Mouse (Mus musculus): Measurements from ENCODE around the gene Xlr4b. TPM values are rescaled to one million over a fixed set of nuclear protein-coding genes. Genes with fewer than 3 reads are reported as not detected.
"Not testable (repeated sequence)": the region's sequence is repeated elsewhere in the genome, so short reads cannot be mapped to it uniquely, and the experiment has no call there.

Gene Xlr4b
- total RNA-seq (2015) (16.7 and 22.3 TPM in 2 replicates), total RNA-seq (2017) (15.1 and 18.7 TPM in 2 replicates)

- peak; percentile 34; the same call in 1 of the 2 replicates for ATAC-seq (replicated peaks; ENCODE audit: poor library complexity)
Measured at GRCm38 (mm10) chrX:73213819-73214564, at the start of gene Xlr4b. Gene Xlr4b, plus strand, starts transcription at chrX:73214333.

DNA sequence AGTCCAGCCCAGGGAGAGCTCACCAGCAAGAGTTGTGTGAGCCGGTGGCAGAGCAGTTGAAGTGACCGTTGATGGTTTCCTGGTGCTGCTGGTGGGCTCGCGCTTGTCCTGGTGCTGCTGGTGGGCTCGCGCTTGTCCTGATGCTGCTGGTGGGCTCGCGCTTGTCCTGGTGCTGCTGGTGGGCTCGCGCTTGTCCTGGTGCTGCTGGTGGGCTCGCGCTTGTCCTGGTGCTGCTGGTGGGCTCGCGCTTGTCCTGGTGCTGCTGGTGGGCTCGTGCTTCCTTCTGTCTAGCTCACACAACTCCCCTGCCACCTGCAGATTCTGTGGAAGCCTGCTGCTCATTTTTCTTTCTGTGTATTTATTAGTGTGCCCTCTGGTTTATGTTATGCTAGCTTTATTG, 37.2 kb upstream of the Xlr4b start, which contains the start of gene Spin2d:
TSS of gene Spin2d (minus strand) at position 101 of the 400 bp plus-strand sequence.
- ATAC-seq (replicated peaks; ENCODE audit: poor library complexity) = not testable (repeated sequence)

GRCm38 (mm10) chrX:73191934-73192333, 22.2 kb upstream of the Xlr4b start, which contains the start of gene Xlr3b:
Gene Xlr3b, plus strand, starts transcription at chrX:73192207.
- peak; percentile 69 for ATAC-seq (replicated peaks; ENCODE audit: poor library complexity)

DNA sequence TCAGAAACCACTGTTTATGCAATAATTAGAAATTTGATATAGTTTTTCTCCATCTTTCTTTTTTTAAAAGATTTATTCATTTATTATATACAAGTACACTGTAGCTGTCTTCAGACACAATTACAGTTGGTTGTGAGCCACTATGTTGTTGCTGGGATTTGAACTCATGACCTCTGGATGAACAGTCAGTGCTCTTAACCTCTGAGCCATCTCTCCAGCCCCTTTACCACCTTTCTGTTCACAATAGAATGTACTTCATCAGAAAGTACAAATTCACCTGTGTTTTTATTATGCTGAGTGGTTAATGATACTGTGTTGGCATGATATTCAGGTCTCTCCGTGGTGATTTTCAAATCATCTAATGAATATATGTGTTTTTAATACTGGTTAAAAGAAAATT, 11.2 kb downstream of the Xlr4b start:
- ATAC-seq (replicated peaks; ENCODE audit: poor library complexity) = no peak

DNA sequence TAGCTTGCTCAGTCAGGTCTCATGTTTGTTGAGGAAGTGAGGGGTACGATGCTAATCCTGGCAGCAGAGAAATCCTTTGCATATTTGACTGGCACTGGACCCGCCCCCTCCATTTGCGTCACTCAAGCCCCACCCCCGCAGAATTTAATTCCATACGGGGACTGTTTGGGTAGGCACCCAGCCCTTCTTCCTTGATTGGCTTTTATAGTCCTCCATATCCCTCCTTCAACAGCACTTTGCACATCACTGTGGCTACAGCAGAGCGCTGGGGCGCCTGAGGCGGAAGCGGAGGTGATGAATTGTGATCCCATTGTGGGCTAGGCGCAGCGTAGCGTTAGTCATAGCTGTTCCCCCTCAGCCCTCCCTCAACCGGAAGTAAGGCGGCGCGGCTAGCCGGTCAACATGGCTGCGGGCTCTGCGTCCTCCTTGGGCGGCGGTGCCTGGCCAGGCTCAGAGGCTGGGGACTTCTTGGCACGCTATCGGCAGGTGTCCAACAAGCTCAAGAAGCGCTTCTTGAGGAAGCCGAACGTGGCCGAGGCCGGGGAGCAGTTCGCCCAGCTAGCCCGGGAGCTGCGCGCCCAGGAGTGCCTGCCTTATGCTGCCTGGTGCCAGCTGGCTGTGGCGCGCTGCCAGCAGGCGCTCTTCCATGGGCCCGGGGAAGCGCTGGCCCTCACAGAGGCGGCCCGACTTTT, 13.9 kb downstream of the Xlr4b start, which contains the start of gene F8a:
TSS of gene F8a (plus strand) at position 378 of the 692 bp plus-strand sequence.
- peak; percentile 92 for ATAC-seq (replicated peaks; ENCODE audit: poor library complexity)

DNA sequence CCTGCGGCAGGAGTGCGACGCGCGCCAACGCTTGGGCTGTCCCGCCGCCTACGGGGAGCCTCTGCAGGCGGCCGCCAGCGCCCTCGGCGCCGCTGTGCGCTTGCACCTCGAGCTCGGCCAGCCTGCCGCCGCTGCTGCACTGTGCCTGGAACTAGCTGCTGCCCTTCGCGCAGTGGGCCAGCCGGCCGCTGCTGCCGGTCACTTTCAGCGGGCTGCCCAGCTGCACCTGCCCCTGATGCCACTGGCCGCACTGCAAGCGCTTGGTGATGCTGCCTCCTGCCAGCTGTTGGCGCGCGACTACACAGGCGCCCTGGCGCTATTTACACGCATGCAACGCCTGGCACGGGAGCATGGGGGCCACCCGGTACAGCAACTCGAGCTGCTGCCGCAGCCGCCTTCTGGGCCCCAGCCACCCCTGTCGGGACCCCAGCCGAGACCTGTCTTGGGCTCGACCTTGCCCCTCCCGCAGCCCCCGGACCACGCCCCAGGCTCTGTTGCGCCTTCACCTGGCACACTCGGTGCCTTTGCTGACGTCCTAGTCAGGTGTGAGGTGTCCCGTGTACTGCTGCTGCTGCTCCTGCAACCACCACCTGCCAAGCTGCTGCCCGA, 14.6 kb downstream of the Xlr4b start:
- peak; percentile 56 for ATAC-seq (replicated peaks; ENCODE audit: poor library complexity)

- no peak for ATAC-seq (replicated peaks; ENCODE audit: poor library complexity)
Measured at GRCm38 (mm10) chrX:73229288-73229687, 15.2 kb downstream of the Xlr4b start.

DNA sequence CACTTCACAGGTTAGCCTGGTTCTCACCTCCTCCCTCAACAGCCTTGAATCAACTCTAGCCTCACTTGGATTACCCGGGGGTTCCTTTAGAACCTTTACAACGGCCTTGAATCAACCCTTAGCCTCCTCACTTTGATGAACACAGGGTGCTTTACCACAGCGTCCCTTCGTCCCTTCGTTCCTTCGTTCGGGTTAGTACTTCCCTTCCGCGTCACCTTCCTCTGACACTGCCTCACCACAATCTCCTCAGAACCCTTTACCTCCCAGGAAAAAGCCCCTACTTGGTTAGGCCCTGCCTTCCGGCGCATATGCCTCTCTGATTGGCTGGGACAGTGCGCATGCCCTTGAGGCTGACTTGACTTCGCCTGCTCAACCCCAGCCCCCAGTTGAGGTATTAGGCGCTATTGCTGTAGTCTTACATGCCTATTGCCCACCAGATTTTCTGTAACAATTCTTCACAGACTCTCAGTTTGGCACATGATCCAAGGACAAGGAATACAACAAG, 28.7 kb downstream of the Xlr4b start, which contains the start of gene Xlr4c:
TSS of gene Xlr4c (minus strand) at position 310 of the 505 bp plus-strand sequence.
- ATAC-seq (replicated peaks; ENCODE audit: poor library complexity) = not testable (repeated sequence)

- not testable (repeated sequence) for ATAC-seq (replicated peaks; ENCODE audit: poor library complexity)
Measured at GRCm38 (mm10) chrX:73262428-73262827, 48.3 kb downstream of the Xlr4b start.

DNA sequence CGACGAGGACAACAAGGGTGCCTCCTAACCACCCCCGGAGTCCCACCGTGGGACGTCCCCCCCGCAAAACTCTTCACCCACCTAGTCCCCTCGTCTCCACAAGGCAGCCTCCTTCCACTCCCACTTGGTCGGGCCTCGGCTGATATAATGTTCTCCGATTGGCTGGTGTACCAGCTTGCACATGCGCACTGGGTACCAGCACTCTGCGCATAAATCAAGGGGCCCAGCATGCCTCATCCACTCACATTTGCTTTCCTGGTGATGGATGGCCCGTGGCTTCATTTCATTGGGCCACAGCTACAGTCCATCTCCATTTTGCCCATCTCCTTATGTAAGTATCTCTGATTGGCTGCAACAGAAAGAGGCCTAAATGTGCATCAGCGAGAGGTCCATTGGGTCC, 51.1 kb downstream of the Xlr4b start, which contains the start of gene Xlr3c:
TSS of gene Xlr3c (minus strand) at position 121 of the 400 bp plus-strand sequence.
- not testable (repeated sequence) for ATAC-seq (replicated peaks; ENCODE audit: poor library complexity)

Other genes starting within 250 kb of the Xlr4b start
- gene Zfp185, start 227.0 kb upstream of the Xlr4b start, total RNA-seq (2015) = not detected in 2 replicates
- not detected in 2 replicates for gene Zfp185, start 227.0 kb upstream of the Xlr4b start, total RNA-seq (2017)
- not detected in 2 replicates for gene Pnma5, start 177.2 kb upstream of the Xlr4b start, total RNA-seq (2015)
- not detected in 2 replicates for gene Pnma5, start 177.2 kb upstream of the Xlr4b start, total RNA-seq (2017)
- not detected in 2 replicates for gene Pnma3, start 149.5 kb upstream of the Xlr4b start, total RNA-seq (2015)
- gene Pnma3, start 149.5 kb upstream of the Xlr4b start, total RNA-seq (2017) = not detected in 2 replicates
- gene Xlr4a, start 131.9 kb upstream of the Xlr4b start, total RNA-seq (2015) = 15.1 and 18.9 TPM in 2 replicates
- 11.6 and 18.2 TPM in 2 replicates for gene Xlr4a, start 131.9 kb upstream of the Xlr4b start, total RNA-seq (2017)
- gene Xlr3a, start 117.2 kb upstream of the Xlr4b start, total RNA-seq (2015) = 0.93 and 3.3 TPM in 2 replicates
- gene Xlr3a, start 117.2 kb upstream of the Xlr4b start, total RNA-seq (2017) = 0.50 and 1.6 TPM in 2 replicates
- not detected in 2 replicates for gene Gm14685, start 97.3 kb upstream of the Xlr4b start, total RNA-seq (2015)
- gene Gm14685, start 97.3 kb upstream of the Xlr4b start, total RNA-seq (2017) = not detected in 2 replicates
- gene Xlr5b, start 65.5 kb upstream of the Xlr4b start, total RNA-seq (2015) = not detected in 2 replicates
- gene Xlr5b, start 65.5 kb upstream of the Xlr4b start, total RNA-seq (2017) = not detected in 2 replicates
- not detected in 2 replicates for gene DXBay18, start 64.9 kb upstream of the Xlr4b start, total RNA-seq (2015)
- gene DXBay18, start 64.9 kb upstream of the Xlr4b start, total RNA-seq (2017) = not detected in 2 replicates
- gene Spin2d, start 37.3 kb upstream of the Xlr4b start, total RNA-seq (2015) = not detected in 2 replicates
- not detected in 2 replicates for gene Spin2d, start 37.3 kb upstream of the Xlr4b start, total RNA-seq (2017)
- 7.7 and 8.5 TPM in 2 replicates for gene Xlr3b, start 22.1 kb upstream of the Xlr4b start, total RNA-seq (2015)
- 6.2 and 8.8 TPM in 2 replicates for gene Xlr3b, start 22.1 kb upstream of the Xlr4b start, total RNA-seq (2017)
- gene F8a, start 14.0 kb downstream of the Xlr4b start, total RNA-seq (2015) = 4.1 and 5.6 TPM in 2 replicates
- gene F8a, start 14.0 kb downstream of the Xlr4b start, total RNA-seq (2017) = 2.6 and 2.8 TPM in 2 replicates
- 4.2 and 16.7 TPM in 2 replicates for gene Xlr4c, start 28.8 kb downstream of the Xlr4b start, total RNA-seq (2015)
- gene Xlr4c, start 28.8 kb downstream of the Xlr4b start, total RNA-seq (2017) = 10.1 and 11.2 TPM in 2 replicates
- not detected in 2 replicates for gene Xlr3c, start 51.1 kb downstream of the Xlr4b start, total RNA-seq (2015)
- gene Xlr3c, start 51.1 kb downstream of the Xlr4b start, total RNA-seq (2017) = not detected in 2 replicates
- not detected in 2 replicates for gene Xlr5a, start 78.6 kb downstream of the Xlr4b start, total RNA-seq (2015)
- not detected in 2 replicates for gene Xlr5a, start 78.6 kb downstream of the Xlr4b start, total RNA-seq (2017)
- not detected in 2 replicates for gene Xlr5c, start 78.6 kb downstream of the Xlr4b start, total RNA-seq (2015)
- not detected in 2 replicates for gene Xlr5c, start 78.6 kb downstream of the Xlr4b start, total RNA-seq (2017)
- gene Gm45015, start 122.5 kb downstream of the Xlr4b start, total RNA-seq (2015) = not detected in 2 replicates
- not detected in 2 replicates for gene Gm45015, start 122.5 kb downstream of the Xlr4b start, total RNA-seq (2017)
- 9.1 and 10.4 TPM in 2 replicates for gene Zfp275, start 128.3 kb downstream of the Xlr4b start, total RNA-seq (2015)
- gene Zfp275, start 128.3 kb downstream of the Xlr4b start, total RNA-seq (2017) = 6.0 and 8.8 TPM in 2 replicates
- gene Gm18336, start 184.4 kb downstream of the Xlr4b start, total RNA-seq (2015) = not detected in 2 replicates
- not detected in 2 replicates for gene Gm18336, start 184.4 kb downstream of the Xlr4b start, total RNA-seq (2017)
- gene Zfp92, start 196.8 kb downstream of the Xlr4b start, total RNA-seq (2015) = not detected in 2 replicates
- gene Zfp92, start 196.8 kb downstream of the Xlr4b start, total RNA-seq (2017) = 0.14 TPM in 1 of 2 replicates, not detected in the other
- not detected in 2 replicates for gene Trex2, start 221.0 kb downstream of the Xlr4b start, total RNA-seq (2015)
- not detected in 2 replicates for gene Trex2, start 221.0 kb downstream of the Xlr4b start, total RNA-seq (2017)
- gene Haus7, start 244.7 kb downstream of the Xlr4b start, total RNA-seq (2015) = 27.1 and 34.7 TPM in 2 replicates
- gene Haus7, start 244.7 kb downstream of the Xlr4b start, total RNA-seq (2017) = 48.9 and 63.1 TPM in 2 replicates

Data from megakaryocyte progenitor cell, adult 5-6 weeks (primary cell).